Mouse (Mus musculus) intestine, embryonic 16.5 days (tissue): ENCODE results near the gene Itprid2. TPM values are rescaled to one million over a fixed set of nuclear protein-coding genes. Genes with fewer than 3 reads are reported as not detected.

ENCODE experiments used
- ATAC-seq: fragments of 200-750 bp; cut with Nextera tagmentation; 2 replicates; pipeline ENCODE4 v1.8.0; 2017; ENCODE audit warnings: moderate TSS enrichment, moderate library complexity
- H3K27ac ChIP-seq: fragments of 300-500 bp; sonication (generic); 2 replicates; pipeline ENCODE4 v1.5.1; 2014; ENCODE audit warnings: mild to moderate bottlenecking, low read length
- H3K27me3 ChIP-seq: fragments of 300-500 bp; sonication (generic); replicated peaks from 2 replicates; pipeline ENCODE4 v1.6.1; 2014; ENCODE audit warnings: low read length, control low read depth, mixed read lengths; ENCODE audit not compliant: control insufficient read depth, insufficient read depth
- H3K36me3 ChIP-seq: fragments of 300-500 bp; sonication (generic); 2 replicates; pipeline ENCODE4 v1.6.1; 2014; ENCODE audit warnings: low read length, control low read depth; ENCODE audit not compliant: control insufficient read depth, insufficient read depth
- H3K4me1 ChIP-seq: fragments of 300-500 bp; sonication (generic); 2 replicates; pipeline ENCODE4 v1.6.1; 2014; ENCODE audit warnings: low read length, control low read depth, mixed read lengths; ENCODE audit not compliant: control insufficient read depth, insufficient read depth
- H3K4me2 ChIP-seq: fragments of 300-500 bp; sonication (generic); 2 replicates; pipeline ENCODE4 v1.6.1; 2014; ENCODE audit warnings: low read depth, low read length, control low read depth
- H3K4me3 ChIP-seq: fragments of 300-500 bp; sonication (generic); 2 replicates; pipeline ENCODE4 v1.5.1; 2014; ENCODE audit warnings: mild to moderate bottlenecking, low read length
- H3K9ac ChIP-seq: fragments of 300-500 bp; sonication (generic); 2 replicates; pipeline ENCODE4 v1.6.1; 2014; ENCODE audit warnings: low read depth, low read length
- H3K9me3 ChIP-seq: fragments of 300-500 bp; sonication (generic); 2 replicates; pipeline ENCODE4 v1.6.1; 2016; ENCODE audit warnings: low read length, control low read depth; ENCODE audit not compliant: control insufficient read depth
- WGBS: fragments of 180-500 bp; shearing (Covaris S2); extraction: QIAGEN DNeasy Blood & Tissue Kit; methylation state at CpG from one replicate; pipeline ENCODE4 v1.1.7; 2014; 5-methylcytosine and 5-hydroxymethylcytosine counted together
- polyA plus RNA-seq: library from polyadenylated mRNA; unstranded; fragments of >200 nt; fragmentation: Nextera tagmentation; extraction: Ambion mirVana; gene quantifications from 2 replicates; pipeline ENCODE4 v1.2.1, GENCODE M21; 2015

The Itprid2 gene
- polyA plus RNA-seq, 1 experiment from 2014 or later: 15.5 TPM

DNA sequence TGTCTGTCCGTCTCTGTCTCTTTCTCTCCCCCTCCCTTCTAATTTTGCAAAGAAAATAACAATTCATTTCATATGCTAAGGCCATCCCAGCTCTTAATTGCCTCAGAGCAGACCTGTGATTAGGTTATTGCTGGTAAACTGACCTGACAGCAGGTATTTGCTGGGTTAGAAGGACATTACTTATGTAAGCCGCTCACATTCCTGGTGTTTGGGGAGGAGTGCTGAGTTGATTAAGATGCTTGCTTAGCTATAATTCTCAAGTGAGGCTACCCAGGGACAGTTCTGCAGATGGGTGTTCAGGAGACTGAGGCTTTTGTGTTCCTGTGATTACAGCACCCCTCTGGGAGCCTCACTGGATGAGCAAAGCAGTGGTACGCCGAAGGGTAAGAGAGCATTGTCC lies 3.8 kb downstream of the Itprid2 start:
- H3K4me1 ChIP-seq: peaks cover 7% of the 10 kb centered on the region
- H3K4me2 ChIP-seq: peak overlapping the region; percentile 43
- H3K4me3 ChIP-seq: peak overlapping the region; percentile 29
- H3K27me3 ChIP-seq: no peaks in the 10 kb centered on the region
- H3K36me3 ChIP-seq: no peaks in the 10 kb centered on the region
- H3K9ac ChIP-seq: peak overlapping the region; percentile 14; the same call in 1 of the 2 replicates
- no peak for ATAC-seq
- WGBS: 46% methylated on average over 4 of the region's 4 CpGs
- no peaks in the 10 kb centered on the region for H3K9me3 ChIP-seq
- H3K27ac ChIP-seq: no peak overlapping the region

DNA sequence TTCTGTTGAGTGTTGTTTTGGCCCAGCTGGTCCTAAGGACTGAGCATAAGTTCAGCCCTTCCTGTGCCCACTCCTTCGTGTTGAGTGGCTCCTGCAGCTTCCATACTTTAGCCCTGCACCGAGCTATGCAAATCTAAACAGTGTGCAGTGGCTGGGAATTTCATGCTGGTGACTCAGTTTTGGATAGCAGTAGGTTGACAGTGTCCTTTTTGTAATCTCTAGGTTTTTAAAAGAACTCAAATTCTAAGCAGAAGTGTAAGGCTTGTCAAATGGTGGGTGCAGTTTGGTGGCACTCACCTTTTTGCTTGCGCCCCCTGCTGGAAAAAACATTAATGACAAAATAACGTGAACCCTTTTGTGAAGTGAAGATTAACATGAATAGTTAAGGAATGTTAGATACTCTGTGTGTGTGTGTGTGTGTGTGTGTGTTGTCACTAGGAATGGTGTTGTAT lies 11.1 kb downstream of the Itprid2 start:
- Histone ChIP-seq H3K36me3 (peaks cover 4% of the 10 kb centered on the region; the same call in 1 of the 2 replicates), H3K27ac (peak overlapping the region; percentile 1; the same call in 1 of the 2 replicates), H3K4me1 (peaks cover 2% of the 10 kb centered on the region), H3K9me3 (no peaks in the 10 kb centered on the region), H3K4me3 (no peak overlapping the region), H3K27me3 (no peaks in the 10 kb centered on the region), H3K4me2 (no peak overlapping the region), H3K9ac (no peak overlapping the region)
- 46% methylated on average over 4 of the region's 4 CpGs for WGBS
- ATAC-seq: no peak

DNA sequence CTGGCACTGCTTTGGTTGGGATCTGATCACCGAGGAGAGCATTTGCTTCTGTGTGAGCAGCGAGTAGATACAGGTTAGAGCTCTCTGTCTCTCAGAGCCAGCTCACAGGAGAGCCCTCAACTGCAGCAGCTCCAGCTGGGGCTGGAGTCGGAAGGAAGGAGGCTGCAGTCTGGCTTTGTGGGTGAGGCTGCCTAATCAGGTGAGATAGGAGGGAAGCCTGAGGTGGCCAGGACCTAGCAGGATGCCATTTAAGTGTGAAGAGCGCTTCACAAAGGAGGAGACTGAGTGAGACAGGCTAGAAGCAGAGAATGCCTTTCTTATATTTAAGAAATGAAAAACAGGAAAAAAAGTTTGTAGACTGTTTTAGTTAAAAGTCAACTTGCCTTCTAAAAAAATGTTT lies 11.9 kb downstream of the Itprid2 start:
- peaks cover 4% of the 10 kb centered on the region; the same call in 1 of the 2 replicates for H3K36me3 ChIP-seq
- H3K9me3 ChIP-seq: no peaks in the 10 kb centered on the region
- no peaks in the 10 kb centered on the region for H3K27me3 ChIP-seq
- no peak overlapping the region for H3K9ac ChIP-seq
- H3K4me1 ChIP-seq: peaks cover 4% of the 10 kb centered on the region
- 62% methylated on average over 4 of the region's 4 CpGs for WGBS
- peak; percentile 40; the same call in 1 of the 2 replicates for ATAC-seq
- no peak overlapping the region for H3K27ac ChIP-seq
- H3K4me3 ChIP-seq: no peak overlapping the region
- no peak overlapping the region for H3K4me2 ChIP-seq

DNA sequence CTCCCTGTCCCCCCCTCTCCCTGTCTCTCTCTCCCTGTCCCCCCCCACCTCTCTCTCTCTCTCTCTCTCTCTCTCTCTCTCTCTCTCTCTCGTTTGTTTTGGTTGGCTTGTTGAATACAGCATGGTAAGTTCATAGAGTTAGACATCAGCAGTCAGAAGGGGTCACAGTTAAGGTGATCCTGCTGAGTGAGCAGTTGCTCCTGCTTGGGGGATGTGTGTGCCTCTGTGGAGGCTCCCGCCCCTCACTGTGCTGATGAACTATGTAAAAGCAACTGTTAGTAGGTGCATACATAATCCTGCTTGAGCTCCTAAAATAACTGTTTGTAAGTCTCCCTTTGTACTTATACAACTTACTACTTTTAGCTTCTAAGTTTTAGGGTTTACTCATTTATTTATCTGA lies 12.6 kb downstream of the Itprid2 start:
- Histone ChIP-seq H3K27me3 (no peaks in the 10 kb centered on the region), H3K4me3 (no peak overlapping the region), H3K27ac (no peak overlapping the region), H3K36me3 (peaks cover 7% of the 10 kb centered on the region; the same call in 1 of the 2 replicates), H3K9me3 (no peaks in the 10 kb centered on the region), H3K4me1 (peaks cover 4% of the 10 kb centered on the region), H3K9ac (no peak overlapping the region), H3K4me2 (no peak overlapping the region)
- ATAC-seq: no peak
- 72% methylated on average over 2 of the region's 2 CpGs for WGBS

DNA sequence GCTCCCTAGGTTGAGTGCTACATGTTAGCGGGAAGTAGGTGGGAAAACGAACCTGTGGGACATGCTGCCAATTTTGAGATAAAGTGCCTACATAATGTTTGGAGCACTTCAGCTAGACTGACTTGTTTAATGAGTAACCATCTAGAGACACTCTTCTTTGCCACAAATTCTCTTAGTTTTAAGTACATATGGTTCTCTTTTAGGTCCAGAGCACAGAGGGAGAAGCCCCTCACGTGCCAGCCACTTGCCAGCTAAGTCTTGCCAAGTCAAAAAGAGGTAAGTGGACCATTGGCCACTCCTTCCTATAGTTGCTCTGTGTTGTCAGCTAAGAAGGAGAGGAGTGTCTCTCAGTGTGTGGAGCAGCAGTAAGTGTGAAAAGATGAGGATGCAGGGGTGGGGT lies 16.0 kb downstream of the Itprid2 start:
- no peak; the same call in 1 of the 2 replicates for ATAC-seq
- 0 out of 2 replicates have a peak, but pooled peaks cover 3% of the 10 kb centered on the region for H3K36me3 ChIP-seq

DNA sequence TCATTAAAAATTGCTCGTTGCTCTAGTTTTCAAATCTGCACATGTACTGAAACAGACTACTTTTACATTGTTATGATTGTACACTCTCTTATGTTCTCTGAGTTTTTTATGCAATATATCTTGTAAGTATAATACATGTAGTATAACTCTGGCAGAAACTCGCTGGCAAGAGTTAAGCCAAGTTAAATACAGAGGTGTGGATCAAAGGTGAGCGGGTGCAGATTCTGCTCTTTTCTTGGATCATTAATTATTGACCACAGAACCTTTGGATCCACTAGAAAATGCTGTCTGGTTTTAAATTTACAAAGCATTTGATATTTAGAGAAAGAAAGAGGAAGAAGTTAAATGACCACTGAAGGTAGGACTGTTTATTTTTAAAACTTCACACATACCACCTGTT lies 16.5 kb downstream of the Itprid2 start:
- 0 out of 2 replicates have a peak, but pooled peaks have one; percentile 43 for ATAC-seq
- Histone ChIP-seq H3K36me3 (0 out of 2 replicates have a peak, but pooled peaks cover 3% of the 10 kb centered on the region), H3K27me3 (no peaks in the 10 kb centered on the region), H3K4me3 (no peak overlapping the region), H3K9ac (no peak overlapping the region), H3K4me2 (no peak overlapping the region), H3K4me1 (peaks cover 4% of the 10 kb centered on the region), H3K9me3 (no peaks in the 10 kb centered on the region), H3K27ac (no peak overlapping the region)
- WGBS: 69% methylated on average over 3 of the region's 3 CpGs

More for the DNA sequence above, 16.0 kb downstream of the Itprid2 start:
- H3K4me1 ChIP-seq: peaks cover 4% of the 10 kb centered on the region
- H3K27ac ChIP-seq: no peak overlapping the region
- H3K9me3 ChIP-seq: no peaks in the 10 kb centered on the region
- no peaks in the 10 kb centered on the region for H3K27me3 ChIP-seq
- no peak overlapping the region for H3K4me3 ChIP-seq
- H3K4me2 ChIP-seq: no peak overlapping the region
- WGBS: 61% methylated on average over 3 of the region's 3 CpGs
- H3K9ac ChIP-seq: no peak overlapping the region

DNA sequence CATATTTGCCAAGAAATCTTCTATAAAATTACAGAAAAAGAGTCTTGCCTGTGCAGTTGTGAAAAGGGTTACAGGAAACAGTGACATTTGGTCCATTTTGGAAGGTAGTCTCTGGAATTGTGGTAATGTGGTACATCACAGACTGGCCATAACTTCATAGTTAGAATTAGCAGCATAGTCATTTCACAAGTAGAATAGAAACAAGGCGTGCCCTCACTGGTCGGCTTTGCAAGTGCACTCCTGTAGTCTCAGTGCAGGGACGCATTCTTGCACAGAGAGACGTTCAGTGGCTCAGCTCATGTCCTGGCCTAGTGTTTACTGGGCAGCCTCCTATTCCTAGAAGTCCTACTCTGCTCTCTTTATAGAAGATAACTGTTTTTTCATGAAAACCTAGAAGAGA lies 17.4 kb downstream of the Itprid2 start:
- no peak overlapping the region for H3K4me2 ChIP-seq
- no peaks in the 10 kb centered on the region for H3K9me3 ChIP-seq
- 0 out of 2 replicates have a peak, but pooled peaks cover 3% of the 10 kb centered on the region for H3K36me3 ChIP-seq
- H3K27ac ChIP-seq: no peak overlapping the region
- H3K4me3 ChIP-seq: no peak overlapping the region
- H3K27me3 ChIP-seq: no peaks in the 10 kb centered on the region
- WGBS: 83% methylated on average over 4 of the region's 4 CpGs
- H3K9ac ChIP-seq: no peak overlapping the region
- H3K4me1 ChIP-seq: peaks cover 4% of the 10 kb centered on the region
- ATAC-seq: 0 out of 2 replicates have a peak, but pooled peaks have one; percentile 34

DNA sequence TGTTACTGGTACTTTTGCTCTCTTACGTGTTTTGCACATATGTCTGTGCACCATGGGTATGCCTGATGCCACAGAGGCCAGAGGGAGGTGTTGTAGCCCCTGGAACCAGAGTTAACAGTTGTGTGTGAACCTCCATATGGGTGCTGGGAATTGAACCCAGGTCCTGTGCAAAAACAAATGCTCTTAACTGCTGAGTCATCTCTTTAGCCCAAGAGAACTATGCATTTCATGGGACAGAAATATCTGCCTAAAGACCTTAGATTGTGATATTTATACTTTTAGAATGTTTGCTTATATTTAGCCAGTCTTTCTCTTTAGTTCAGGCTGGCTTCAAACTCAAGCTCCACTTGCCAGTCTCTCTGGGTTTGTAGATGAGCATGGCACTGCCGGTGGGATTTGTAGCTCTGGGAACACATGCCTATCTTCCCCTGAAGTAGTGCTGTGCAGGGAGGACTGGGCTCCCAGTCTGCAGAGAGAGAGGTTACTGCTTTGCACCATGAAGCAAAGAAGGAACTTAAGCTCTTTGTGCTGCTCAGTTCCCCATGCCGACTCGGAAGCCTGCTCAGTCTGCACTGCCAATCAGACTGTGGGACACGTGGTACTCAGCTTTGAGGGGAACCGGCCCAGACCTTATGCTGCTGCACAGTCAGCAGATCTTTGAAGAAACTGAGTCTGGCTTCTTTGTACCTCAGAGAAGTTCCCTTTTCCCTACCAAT lies 18.1 kb downstream of the Itprid2 start:
- H3K36me3 ChIP-seq: 0 out of 2 replicates have a peak, but pooled peaks cover 3% of the 10 kb centered on the region
- H3K9ac ChIP-seq: no peak overlapping the region
- peak; percentile 38; the same call in 1 of the 2 replicates for ATAC-seq
- H3K4me2 ChIP-seq: no peak overlapping the region
- no peaks in the 10 kb centered on the region for H3K9me3 ChIP-seq
- peaks cover 4% of the 10 kb centered on the region for H3K4me1 ChIP-seq
- H3K27me3 ChIP-seq: no peaks in the 10 kb centered on the region
- 72% methylated on average over 6 of the region's 6 CpGs for WGBS
- no peak overlapping the region for H3K27ac ChIP-seq
- H3K4me3 ChIP-seq: no peak overlapping the region

DNA sequence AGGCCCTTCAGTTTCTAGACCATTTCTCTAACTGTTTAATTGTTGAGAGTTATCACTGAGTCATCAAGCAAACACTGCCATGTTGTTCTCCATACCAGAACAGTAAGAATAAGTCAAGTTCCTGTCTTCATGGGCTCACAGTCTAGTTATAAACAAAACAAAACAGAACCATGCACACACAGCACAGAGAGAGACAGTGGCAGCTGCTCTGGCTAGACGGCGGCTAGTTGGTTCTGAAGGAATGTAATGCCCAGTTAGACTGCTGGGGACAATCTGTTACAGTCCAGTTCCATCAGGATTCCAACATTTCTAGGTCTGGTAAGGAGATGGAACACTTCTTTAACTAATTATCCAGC lies 18.6 kb downstream of the Itprid2 start:
- Histone ChIP-seq H3K36me3 (0 out of 2 replicates have a peak, but pooled peaks cover 3% of the 10 kb centered on the region), H3K9me3 (no peaks in the 10 kb centered on the region), H3K27me3 (no peaks in the 10 kb centered on the region), H3K27ac (no peak overlapping the region), H3K9ac (no peak overlapping the region), H3K4me3 (no peak overlapping the region), H3K4me2 (no peak overlapping the region), H3K4me1 (peaks cover 4% of the 10 kb centered on the region)
- 60% methylated on average over 2 of the region's 2 CpGs for WGBS
- peak; percentile 39; the same call in 1 of the 2 replicates for ATAC-seq
